Comparison of ENCODE assay signal across 10 mouse cellular contexts in genomic region chr11:46214368-46215230, GRCm38 (mm10). TPM values are rescaled to one million over a fixed set of nuclear protein-coding genes. Genes with fewer than 3 reads are reported as not detected.
DNase-seq lines count a peak whose midpoint lies in the region; ATAC-seq and TF ChIP-seq lines count a peak whose summit lies in the region.
"Had no signal": no experiment of that assay in that cellular context is flagged by ENCODE, and none has a peak within 500 bp of the region (broad histone marks: within the 10 kb centered on the region; RNA-seq: fewer than 3 reads in every experiment).

No protein-coding gene starts in this region.

- peaks cover 16% of the 10 kb centered on the region for H3K36me3 ChIP-seq in hindbrain, embryonic 10.5 days
- H3K36me3 ChIP-seq in hindbrain, postnatal 0 days (ENCODE audit: insufficient read depth, low read length): no peaks in the 10 kb centered on the region; the same call in 1 of the 2 replicates
- H3K36me3 ChIP-seq in heart, embryonic 15.5 days: no peaks in the 10 kb centered on the region
- no peaks in the 10 kb centered on the region for H3K36me3 ChIP-seq in liver, embryonic 15.5 days (replicated peaks)

- H3K4me1 ChIP-seq in hindbrain, embryonic 10.5 days (replicated peaks): peaks cover 56% of the 10 kb centered on the region
- H3K4me1 ChIP-seq in hindbrain, postnatal 0 days (ENCODE audit: insufficient read depth, low read length): peaks cover 5% of the 10 kb centered on the region; the same call in 1 of the 2 replicates
- peaks cover 43% of the 10 kb centered on the region for H3K4me1 ChIP-seq in heart, embryonic 15.5 days (replicated peaks)
- peaks cover 9% of the 10 kb centered on the region; the same call in 1 of the 2 replicates for H3K4me1 ChIP-seq in liver, embryonic 15.5 days (replicated peaks)

- DNase-seq in hindbrain, embryonic 10.5 days (ENCODE audit: low spot score): no peak
- DNase-seq in hindbrain, postnatal 0 days (ENCODE audit: low spot score): no peak
- DNase-seq in embryo, embryonic 10.5 days (ENCODE audit: low spot score): peak; percentile 50
- no peak for DNase-seq in natural killer cell, adult 2 months (ENCODE audit: low spot score in 2 of 2)
- DNase-seq in thymus, postnatal 14 days: no peak

- no peak overlapping the region for H3K4me2 ChIP-seq in hindbrain, postnatal 0 days (ENCODE audit: low read depth, low read length)
- H3K4me2 ChIP-seq in heart, embryonic 15.5 days: peak overlapping the region; percentile 46
- H3K4me2 ChIP-seq in liver, embryonic 15.5 days: 0 out of 2 replicates have a peak overlapping the region, but pooled peaks have one; percentile 18

- no peaks in the 10 kb centered on the region for H3K27me3 ChIP-seq in hindbrain, embryonic 10.5 days (ENCODE audit: insufficient read depth, poor library complexity, severe bottlenecking)
- no peaks in the 10 kb centered on the region for H3K27me3 ChIP-seq in hindbrain, postnatal 0 days (ENCODE audit: insufficient read depth, low read length)
- no peaks in the 10 kb centered on the region for H3K27me3 ChIP-seq in heart, embryonic 15.5 days
- H3K27me3 ChIP-seq in liver, embryonic 15.5 days: no peaks in the 10 kb centered on the region

- 64% methylated on average over 14 of the region's 14 CpGs for WGBS in hindbrain, embryonic 10.5 days
- 75% methylated on average over 14 of the region's 14 CpGs for WGBS in hindbrain, postnatal 0 days
- 16% methylated on average over 14 of the region's 14 CpGs for whole genome bisulfite sequencing in heart, embryonic 15.5 days
- 44% methylated on average over 14 of the region's 14 CpGs for WGBS in liver, embryonic 15.5 days (ENCODE audit: insufficient replicate concordance)

- no peak for TF ChIP-seq CTCF in hindbrain, postnatal 0 days (IDR thresholded peaks at IDR 0.05; ENCODE audit: low read depth)

- peak overlapping the region; percentile 74 for H3K27ac ChIP-seq in hindbrain, embryonic 10.5 days
- no peak overlapping the region for H3K27ac ChIP-seq in hindbrain, postnatal 0 days
- H3K27ac ChIP-seq in heart, embryonic 15.5 days: peak overlapping the region; percentile 89
- 0 out of 2 replicates have a peak overlapping the region, but pooled peaks have one; percentile 0 for H3K27ac ChIP-seq in liver, embryonic 15.5 days (replicated peaks)

- H3K4me3 ChIP-seq in hindbrain, embryonic 10.5 days: no peak overlapping the region
- no peak overlapping the region for H3K4me3 ChIP-seq in hindbrain, postnatal 0 days (ENCODE audit: low read length)
- no peak overlapping the region for H3K4me3 ChIP-seq in heart, embryonic 15.5 days
- H3K4me3 ChIP-seq in liver, embryonic 15.5 days (replicated peaks): no peak overlapping the region
- H3K4me3 ChIP-seq: erythroblast, embryonic 14.5 days had no signal

- H3K9me3 ChIP-seq in hindbrain, embryonic 10.5 days: no peaks in the 10 kb centered on the region
- H3K9me3 ChIP-seq in hindbrain, postnatal 0 days (ENCODE audit: low read length): no peaks in the 10 kb centered on the region
- no peaks in the 10 kb centered on the region for H3K9me3 ChIP-seq in heart, embryonic 15.5 days (replicated peaks)
- H3K9me3 ChIP-seq in liver, embryonic 15.5 days (replicated peaks): no peaks in the 10 kb centered on the region

- no peak for ATAC-seq in hindbrain, postnatal 0 days
- ATAC-seq in heart, embryonic 15.5 days (replicated peaks; ENCODE audit: insufficient number of reproducible peaks, insufficient read depth, low FRiP score, low read depth): peak; percentile 47
- no peak for ATAC-seq in liver, embryonic 15.5 days (ENCODE audit: insufficient read depth)
- no peak for ATAC-seq in activated CD4-positive, CD25-positive, alpha-beta regulatory T cell, adult 4 months

- no peak overlapping the region for H3K9ac ChIP-seq in hindbrain, postnatal 0 days (replicated peaks; ENCODE audit: low read length)
- H3K9ac ChIP-seq in heart, embryonic 15.5 days: peak overlapping the region; percentile 12
- H3K9ac ChIP-seq in liver, embryonic 15.5 days: no peak overlapping the region

RNA-seq across cellular contexts. Expression of gene Fndc9, which starts 20.7 kb away (rescaled TPM):
- polyA plus RNA-seq in hindbrain, embryonic 10.5 days (2016; fragmentation: Nextera tagmentation; extraction: Ambion mirVana): 0.40 and 0.80 TPM in 2 replicates
- 1.8 and 2.2 TPM in 2 replicates for total RNA-seq in hindbrain, postnatal 0 days (2014; rRNA removed)
- polyA plus RNA-seq in hindbrain, postnatal 0 days (2015; fragmentation: Nextera tagmentation; extraction: Ambion mirVana): 3.8 and 5.0 TPM in 2 replicates
- 0.06 TPM in 1 of 2 replicates, not detected in the other for polyA plus RNA-seq in heart, embryonic 15.5 days (2015; fragmentation: Nextera tagmentation; extraction: Ambion mirVana)
- 0.03 and 0.12 TPM in 2 replicates for polyA plus RNA-seq in liver, embryonic 15.5 days (2015; fragmentation: Nextera tagmentation; extraction: Ambion mirVana)
- under 1 TPM; 0.71 to 0.94 TPM for polyA plus RNA-seq in activated CD4-positive, CD25-positive, alpha-beta regulatory T cell, adult 4 months (2017; shearing (Covaris generic))
- total RNA-seq: adrenal gland, adult 18-20 months had no signal
- polyA plus RNA-seq: erythroblast, embryonic 14.5 days had no signal

RNA-seq across cellular contexts. Expression of gene Nipal4, which starts 48.3 kb away (rescaled TPM):
- polyA plus RNA-seq in hindbrain, embryonic 10.5 days (2016; fragmentation: Nextera tagmentation; extraction: Ambion mirVana): 0.65 and 0.66 TPM in 2 replicates
- total RNA-seq in hindbrain, postnatal 0 days (2014; rRNA removed): 0.65 and 1.6 TPM in 2 replicates
- 0.38 and 0.47 TPM in 2 replicates for polyA plus RNA-seq in hindbrain, postnatal 0 days (2015; fragmentation: Nextera tagmentation; extraction: Ambion mirVana)
- polyA plus RNA-seq in heart, embryonic 15.5 days (2015; fragmentation: Nextera tagmentation; extraction: Ambion mirVana): 5.3 and 6.5 TPM in 2 replicates
- polyA plus RNA-seq in liver, embryonic 15.5 days (2015; fragmentation: Nextera tagmentation; extraction: Ambion mirVana): 0.03 and 0.15 TPM in 2 replicates
- under 1 TPM in 1 of 2 experiments, not detected in 1; 0.41 TPM for polyA plus RNA-seq in activated CD4-positive, CD25-positive, alpha-beta regulatory T cell, adult 4 months (2017; shearing (Covaris generic))
- total RNA-seq: adrenal gland, adult 18-20 months had no signal
- polyA plus RNA-seq: erythroblast, embryonic 14.5 days had no signal
